19 mouse cellular contexts compared by ENCODE assay signal in the genomic region with DNA sequence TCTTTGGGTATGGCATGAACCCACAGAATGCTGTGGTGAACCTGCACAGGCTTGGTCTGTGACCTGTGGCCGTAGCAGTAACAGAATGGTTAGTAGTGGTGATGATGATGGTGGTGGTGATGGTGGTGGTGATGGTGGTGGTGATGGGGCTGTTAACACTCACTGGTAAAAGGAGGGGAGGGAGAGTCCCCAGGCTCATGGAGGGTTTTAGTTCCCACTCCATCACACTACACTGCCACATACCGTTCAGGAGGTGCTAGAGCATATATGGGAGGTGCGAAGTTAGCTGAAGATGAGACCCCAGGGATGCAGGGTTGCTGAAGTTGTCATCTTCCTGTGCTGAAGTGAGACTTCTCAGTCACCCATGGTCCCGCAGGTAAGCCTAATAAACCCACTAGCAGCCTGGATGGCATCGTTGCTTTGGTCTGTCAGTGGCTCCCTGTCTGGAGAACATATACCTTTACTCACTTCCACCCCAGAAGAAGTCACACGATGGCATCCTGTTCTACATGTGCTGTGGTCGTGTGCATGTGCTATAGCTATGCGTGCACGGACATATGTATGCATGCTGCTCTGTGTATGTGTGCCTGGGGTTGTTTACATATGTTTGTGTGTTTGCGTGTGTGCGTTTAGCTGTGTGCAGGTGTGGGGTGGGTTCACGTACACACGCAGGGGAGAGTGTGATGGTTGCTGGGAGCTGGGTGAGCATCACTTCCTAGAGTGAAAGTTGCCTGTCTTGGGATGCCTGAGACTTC. TPM values are rescaled to one million over a fixed set of nuclear protein-coding genes. Genes with fewer than 3 reads are reported as not detected.
DNase-seq lines count a peak whose midpoint lies in the region; TF ChIP-seq lines count a peak whose summit lies in the region.
"Had no signal": no experiment of that assay in that cellular context is flagged by ENCODE, and none has a peak within 500 bp of the region (broad histone marks: within the 10 kb centered on the region; RNA-seq: fewer than 3 reads in every experiment).

No protein-coding gene starts in this region.

- no peak overlapping the region for H3K9ac ChIP-seq in heart, adult 2 months (ENCODE audit: low read depth, low read length)
- H3K9ac ChIP-seq: embryonic facial prominence, embryonic 12.5 days; forebrain, embryonic 13.5 days; hindbrain, embryonic 14.5 days; liver, postnatal 0 days had no signal

- TF ChIP-seq CTCF in heart, adult 2 months (IDR thresholded peaks at IDR 0.05): no peak
- no peak for TF ChIP-seq CTCF in thymus, adult 2 months (IDR thresholded peaks at IDR 0.05; ENCODE audit: borderline replicate concordance, control insufficient read depth, extremely low read depth, insufficient read depth, low read length, poor library complexity)

- H3K79me2 ChIP-seq in heart, adult 2 months (replicated peaks; ENCODE audit: control insufficient read depth, insufficient read depth, low read length): no peaks in the 10 kb centered on the region; the same call in none of the 2 replicates

- intact Hi-C loops in heart, adult 2 months (cut with DNase I): no loop called here
- intact Hi-C loops in heart, postnatal 14 days (cut with DNase I): loop anchor here (2.0 to 5.0 kb wide), 2 partner anchors 14 to 88 kb away; no protein-coding TSS in a partner anchor
- intact Hi-C loops in left cerebral cortex, postnatal 10 days (cut with DNase I): no loop called here

- H3K27me3 ChIP-seq in heart, adult 2 months (ENCODE audit: control insufficient read depth, insufficient read depth, low read length): no peaks in the 10 kb centered on the region
- no peaks in the 10 kb centered on the region for H3K27me3 ChIP-seq in thymus, adult 2 months (ENCODE audit: control insufficient read depth, insufficient read depth, low read length)
- no peaks in the 10 kb centered on the region for H3K27me3 ChIP-seq in splenic B cell, adult 2 months (ENCODE audit: control insufficient read depth, insufficient read depth, low read length, poor library complexity, severe bottlenecking)
- H3K27me3 ChIP-seq: embryonic facial prominence, embryonic 12.5 days; forebrain, embryonic 13.5 days had no signal

- peak overlapping the region; percentile 61 for H3K27ac ChIP-seq in heart, adult 2 months
- peak overlapping the region; percentile 94 for H3K27ac ChIP-seq in thymus, adult 2 months (ENCODE audit: control insufficient read depth, insufficient read depth, low read length)
- H3K27ac ChIP-seq: embryonic facial prominence, embryonic 12.5 days; forebrain, embryonic 13.5 days; hindbrain, embryonic 14.5 days had no signal

- H3K4me3 ChIP-seq in heart, adult 2 months: no peak overlapping the region
- H3K4me3 ChIP-seq in thymus, adult 2 months (ENCODE audit: control insufficient read depth, insufficient read depth, low read length): no peak overlapping the region
- H3K4me3 ChIP-seq: embryonic facial prominence, embryonic 12.5 days; erythroblast, embryonic 14.5 days; forebrain, embryonic 13.5 days had no signal

- H3K36me3 ChIP-seq in heart, adult 2 months (ENCODE audit: control insufficient read depth, insufficient read depth, low read length): peaks cover 3% of the 10 kb centered on the region; the same call in 1 of the 2 replicates
- no peaks in the 10 kb centered on the region for H3K36me3 ChIP-seq in thymus, adult 2 months (ENCODE audit: control insufficient read depth, insufficient read depth, low read length)
- H3K36me3 ChIP-seq in splenic B cell, adult 2 months (ENCODE audit: control insufficient read depth, insufficient read depth, low read length, poor library complexity, severe bottlenecking): 0 out of 2 replicates have a peak, but pooled peaks cover 1% of the 10 kb centered on the region
- H3K36me3 ChIP-seq: embryonic facial prominence, embryonic 12.5 days had no signal

- 66% methylated on average over 13 of the region's 13 CpGs for WGBS in heart, adult 2 months
- 71% methylated on average over 13 of the region's 13 CpGs for WGBS in thymus, adult 2 months

- TF ChIP-seq POLR2A in heart, adult 2 months (IDR thresholded peaks at IDR 0.05; ENCODE audit: insufficient read depth, low read depth, low read length): no peak
- no peak for TF ChIP-seq POLR2A in thymus, adult 2 months (IDR thresholded peaks at IDR 0.05; ENCODE audit: control insufficient read depth, extremely low read depth, insufficient read depth, low read length, poor library complexity)

- DNase-seq in heart, adult 2 months: no peak
- DNase-seq in heart, postnatal 14 days: no peak
- no peak for DNase-seq in thymus, adult 2 months
- no peak for DNase-seq in thymus, postnatal 10 days (ENCODE audit: low spot score in 2 of 2)
- DNase-seq in induced T-regulatory cell, adult 2 months (ENCODE audit: low read depth): peak; percentile 71
- DNase-seq in splenic B cell, adult 2 months (ENCODE audit: low read depth, low spot score): peak; percentile 19
- no peak for DNase-seq in ovary, postnatal 14 days (ENCODE audit: low spot score)
- DNase-seq in left cerebral cortex, postnatal 10 days (ENCODE audit: extremely low spot score in 1 of 2, low spot score in 2 of 2): no peak
- DNase-seq: cerebellum, adult 9-10 months; gastrocnemius, postnatal 25 days; heart, postnatal 36 days; kidney, postnatal 10 days; liver, postnatal 0 days; lung, postnatal 4 days; thymus, postnatal 14 days had no signal

- no peak for TF ChIP-seq EP300 in heart, adult 2 months (IDR thresholded peaks at IDR 0.05; ENCODE audit: insufficient read depth, low read depth, low read length)

- H3K4me1 ChIP-seq in heart, adult 2 months (ENCODE audit: control insufficient read depth, insufficient read depth, low read length): peaks cover 49% of the 10 kb centered on the region
- H3K4me1 ChIP-seq in thymus, adult 2 months (replicated peaks; ENCODE audit: control insufficient read depth, insufficient read depth, low read length): peaks cover 80% of the 10 kb centered on the region

RNA-seq across cellular contexts. Expression of gene Itpkb, which starts 24.9 kb away (rescaled TPM):
- total RNA-seq in heart, adult 2 months (2021): 10 to 100 TPM; 50.0 to 50.7 TPM
- polyA plus RNA-seq in heart, adult 2 months (2012; rRNA removed): 21.5 and 29.9 TPM in 2 replicates
- 10 to 100 TPM; 76.8 to 79.6 TPM for total RNA-seq in heart, postnatal 14 days (2021)
- polyA plus RNA-seq in thymus, adult 2 months (2012; rRNA removed): 69.0 and 73.0 TPM in 2 replicates
- 10 to 100 TPM; 11.6 to 12.9 TPM for total RNA-seq in left cerebral cortex, postnatal 10 days (2021)

Comparison
In these comparisons a context has a peak if more than half of its experiments do, and no peak if none do; other contexts are left out.
1. DNase-seq: peak in induced T-regulatory cell, adult 2 months (single experiment) and splenic B cell, adult 2 months (single experiment); none in heart, adult 2 months (0 of 2), heart, postnatal 14 days (0 of 2), thymus, adult 2 months (single experiment), thymus, postnatal 10 days (0 of 2), ovary, postnatal 14 days (single experiment) and left cerebral cortex, postnatal 10 days (0 of 2).